Mouse (Mus musculus) right cerebral cortex, postnatal 36 days (tissue): ENCODE results near the gene Gm44805.

Experiments
- DNase-seq, 2 experiments: peaks; one replicate each; pipeline ENCODE4 v3.0.0; 2022; ENCODE audit warnings: low spot score in 2 of 2, mixed read lengths in 1 of 2

Gene Gm44805

GRCm38 (mm10) chr7:19629361-19629734, 51.9 kb downstream of the Gm44805 start, which contains the start of gene Relb:
TSS of gene Relb (minus strand) at chr7:19629438.
- DNase-seq: peak; percentile 79 to 80

GRCm38 (mm10) chr7:19628536-19629360, 52.5 kb downstream of the Gm44805 start:
- peak; percentile 79 to 87 for DNase-seq

DNA sequence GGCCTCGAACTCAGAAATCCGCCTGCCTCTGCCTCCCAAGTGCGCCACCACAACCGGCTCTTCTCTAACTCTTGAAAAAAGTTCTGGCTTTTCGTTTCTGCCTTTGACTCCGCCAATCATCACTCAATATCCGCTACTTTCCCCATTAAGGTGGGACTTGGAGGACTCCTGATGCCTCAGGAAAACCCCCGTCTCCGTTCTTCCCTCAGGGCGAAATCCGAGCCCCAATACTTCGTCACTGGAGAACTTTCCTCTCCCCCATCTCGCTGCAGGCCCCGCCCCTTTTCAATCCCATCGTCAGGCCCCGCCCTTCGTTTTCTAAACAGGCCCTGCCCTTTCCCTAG, 53.1 kb downstream of the Gm44805 start:
- no peak for DNase-seq

DNA sequence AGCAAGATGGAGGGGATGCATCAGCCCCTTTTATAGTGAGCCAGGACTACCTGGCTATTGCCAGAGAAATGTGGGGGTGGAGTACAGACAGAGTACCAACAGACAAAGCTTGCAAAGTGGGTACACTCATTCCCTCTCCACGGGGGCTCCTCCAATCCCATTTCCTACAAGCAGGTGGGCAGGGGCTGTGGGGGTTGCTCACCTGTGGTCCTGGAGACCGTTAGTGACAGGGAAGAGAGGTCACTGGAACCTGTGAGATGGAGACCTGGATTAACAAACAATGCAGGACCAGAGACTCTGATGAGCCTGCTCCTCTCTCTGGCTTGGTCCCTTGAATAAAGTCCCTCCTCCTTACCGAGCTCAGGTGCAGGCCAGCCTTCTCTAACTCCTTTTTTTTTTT, 53.5 kb downstream of the Gm44805 start:
- DNase-seq: no peak

DNA sequence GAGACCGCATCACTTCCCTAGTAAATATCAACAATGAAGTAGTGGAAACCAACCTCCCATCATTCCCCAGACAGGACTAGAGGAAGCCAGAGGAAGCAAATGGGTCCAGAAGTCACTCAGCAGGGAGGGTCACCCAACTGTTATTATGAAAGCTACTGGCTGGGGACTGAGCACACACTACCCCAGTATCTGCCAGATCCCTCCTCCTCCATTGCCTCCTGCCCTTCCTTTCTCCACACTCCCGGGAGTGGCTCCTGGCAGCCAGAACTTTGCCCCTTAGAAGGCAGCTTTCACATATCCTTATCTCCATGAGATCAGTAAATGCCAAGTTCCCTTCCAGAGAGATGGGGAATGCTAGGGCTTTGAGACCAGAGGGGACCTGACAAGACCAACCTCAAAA, 57.8 kb downstream of the Gm44805 start:
- no peak for DNase-seq

GRCm38 (mm10) chr7:19622241-19622640, 59.0 kb downstream of the Gm44805 start:
- DNase-seq: no peak
